Mouse (Mus musculus) MEL (cell line): ENCODE measurements at regions not wholly inside any gene's neighbourhood (a gene's known extent, or its start where the extent isn't known, plus 50 kb on each side); places are given as distances from the start of the nearest gene placed in this dataset.

ENCODE experiments used
- DNase-seq: peaks from one replicate; pipeline ENCODE4 v3.0.0; 2011; ENCODE audit warnings: low read depth, low spot score
- H3K27ac ChIP-seq: 2 replicates; pipeline ENCODE4 v1.5.1; 2012; ENCODE audit warnings: low read depth, mild to moderate bottlenecking, control low read depth, low read length, moderate library complexity; ENCODE audit not compliant: control insufficient read depth
- H3K27me3 ChIP-seq, 2 experiments: fragments of 150-350 bp in 1 of 2; sonication (generic) in 1 of 2; 2 replicates each; pipeline ENCODE4 v1.6.1; 2012; ENCODE audit warnings: low read length in 2 of 2, mild to moderate bottlenecking in 2 of 2, improper control_type of control experiment in 1 of 2, moderate library complexity in 1 of 2; ENCODE audit not compliant: insufficient read depth in 2 of 2, control insufficient read depth in 1 of 2
- H3K36me3 ChIP-seq, 2 experiments: 2 replicates each; pipeline ENCODE4 v1.6.1; 2012 to 2014; ENCODE audit warnings: low read length in 2 of 2, improper control_type of control experiment in 1 of 2, inconsistent platforms in 1 of 2, mild to moderate bottlenecking in 1 of 2; ENCODE audit not compliant: insufficient read depth in 2 of 2, control insufficient read depth in 1 of 2
- H3K4me1 ChIP-seq, 2 experiments: fragments of 150-350 bp in 1 of 2; sonication (generic) in 1 of 2; 2 replicates each; pipeline ENCODE4 v1.6.1; 2012; ENCODE audit warnings: low read length in 2 of 2, improper control_type of control experiment in 1 of 2, mild to moderate bottlenecking in 1 of 2; ENCODE audit not compliant: insufficient read depth in 2 of 2, control insufficient read depth in 1 of 2
- H3K4me3 ChIP-seq, 2 experiments: fragments of 150-350 bp in 1 of 2; sonication (generic) in 1 of 2; 2 replicates each; pipeline ENCODE4 v1.5.1; 2012; ENCODE audit warnings: low read depth in 2 of 2, low read length in 2 of 2, mild to moderate bottlenecking in 2 of 2, moderate library complexity in 2 of 2, control low read depth in 1 of 2, improper control_type of control experiment in 1 of 2; ENCODE audit not compliant: control insufficient read depth in 1 of 2, insufficient read depth in 1 of 2
- H3K79me2 ChIP-seq: 2 replicates; pipeline ENCODE4 v1.6.1; 2012; ENCODE audit warnings: mild to moderate bottlenecking, low read length, moderate library complexity; ENCODE audit not compliant: control insufficient read depth, poor library complexity, insufficient read depth
- H3K9ac ChIP-seq: 2 replicates; pipeline ENCODE4 v1.6.1; 2012; ENCODE audit warnings: low read depth, mild to moderate bottlenecking, control low read depth, low read length, moderate library complexity; ENCODE audit not compliant: control insufficient read depth, poor library complexity, severe bottlenecking
- H3K9me3 ChIP-seq: fragments of 150-350 bp; sonication (generic); replicated peaks from 2 replicates; pipeline ENCODE4 v1.6.1; 2012; ENCODE audit warnings: mild to moderate bottlenecking, low read length, improper control_type of control experiment, moderate library complexity; ENCODE audit not compliant: insufficient read depth
- CTCF ChIP-seq, 3 experiments: IDR thresholded peaks in 2 of 3; conservative IDR thresholded peaks in 1 of 3; 2 replicates each; pipeline ENCODE4 v1.5.1; 2011 to 2012; ENCODE audit warnings: low read length in 3 of 3, low read depth in 2 of 3, mild to moderate bottlenecking in 2 of 3, improper control_type of control experiment in 1 of 3, inconsistent platforms in 1 of 3, mixed read lengths in 1 of 3, moderate library complexity in 1 of 3; ENCODE audit not compliant: control insufficient read depth in 1 of 3, insufficient read depth in 1 of 3, poor library complexity in 1 of 3, severe bottlenecking in 1 of 3
- EP300 ChIP-seq, 2 experiments: IDR thresholded peaks; 2 replicates each; pipeline ENCODE4 v1.6.1; 2011; ENCODE audit warnings: improper control_type of control experiment in 2 of 2, low read length in 2 of 2, low read depth in 1 of 2, mild to moderate bottlenecking in 1 of 2
- GATA1 ChIP-seq: IDR thresholded peaks from 2 replicates; pipeline ENCODE4 v1.6.1; 2011; ENCODE audit warnings: low read depth, low read length, improper control_type of control experiment
- KAT2A ChIP-seq: conservative IDR thresholded peaks from 2 replicates; pipeline ENCODE4 v1.6.1; 2012; ENCODE audit warnings: low read depth, low read length, improper control_type of control experiment, inconsistent platforms
- MAFK ChIP-seq: IDR thresholded peaks from 2 replicates; pipeline ENCODE4 v1.6.1; 2011; ENCODE audit warnings: low read depth, mild to moderate bottlenecking, low read length, improper control_type of control experiment, borderline replicate concordance
- MAX ChIP-seq: IDR thresholded peaks from 2 replicates; pipeline ENCODE4 v1.6.1; 2011; ENCODE audit warnings: low read length, improper control_type of control experiment
- MXI1 ChIP-seq: IDR thresholded peaks from 2 replicates; pipeline ENCODE4 v1.6.1; 2011; ENCODE audit warnings: mild to moderate bottlenecking, low read depth, low read length, improper control_type of control experiment
- MYB ChIP-seq: IDR thresholded peaks from 2 replicates; pipeline ENCODE4 v1.6.1; 2011; ENCODE audit warnings: mild to moderate bottlenecking, low read depth, low read length, improper control_type of control experiment
- NELFE ChIP-seq: IDR thresholded peaks from 2 replicates; pipeline ENCODE4 v1.6.1; 2011; ENCODE audit warnings: low read depth, low read length, improper control_type of control experiment
- NRF1 ChIP-seq: IDR thresholded peaks from 2 replicates; pipeline ENCODE4 v1.6.1; 2014; ENCODE audit warnings: low read depth, mild to moderate bottlenecking, inconsistent platforms, low read length, improper control_type of control experiment, moderate library complexity; ENCODE audit not compliant: poor library complexity, insufficient read depth, severe bottlenecking
- POLR2A ChIP-seq, 2 experiments: IDR thresholded peaks; 2 replicates each; pipeline ENCODE4 v1.6.1; 2011 to 2012; ENCODE audit warnings: low read length in 2 of 2, mild to moderate bottlenecking in 2 of 2, control low read depth in 1 of 2, improper control_type of control experiment in 1 of 2, low read depth in 1 of 2, moderate library complexity in 1 of 2; ENCODE audit not compliant: control insufficient read depth in 1 of 2, insufficient read depth in 1 of 2, poor library complexity in 1 of 2
- POLR2AphosphoS2 ChIP-seq: IDR thresholded peaks from 2 replicates; pipeline ENCODE4 v1.6.1; 2011; ENCODE audit warnings: low read length, improper control_type of control experiment
- POLR2AphosphoS5 ChIP-seq: IDR thresholded peaks from 2 replicates; pipeline ENCODE4 v1.6.1; 2012; ENCODE audit warnings: low read depth, borderline replicate concordance, mild to moderate bottlenecking, inconsistent platforms, low read length, moderate library complexity, mixed read lengths
- RCOR1 ChIP-seq: IDR thresholded peaks from 2 replicates; pipeline ENCODE4 v1.6.1; 2012; ENCODE audit warnings: low read depth, mild to moderate bottlenecking, inconsistent platforms, low read length, improper control_type of control experiment
- SMC3 ChIP-seq: IDR thresholded peaks from 2 replicates; pipeline ENCODE4 v1.6.1; 2011; ENCODE audit warnings: low read depth, low read length, improper control_type of control experiment
- TAL1 ChIP-seq: IDR thresholded peaks from 2 replicates; pipeline ENCODE4 v1.6.1; 2012; ENCODE audit warnings: mild to moderate bottlenecking, inconsistent platforms, low read length, moderate library complexity, mixed read lengths
- ZC3H11A ChIP-seq: IDR thresholded peaks from 2 replicates; pipeline ENCODE4 v1.6.1; 2012; ENCODE audit warnings: low read depth, mild to moderate bottlenecking, inconsistent platforms, low read length, improper control_type of control experiment

DNA sequence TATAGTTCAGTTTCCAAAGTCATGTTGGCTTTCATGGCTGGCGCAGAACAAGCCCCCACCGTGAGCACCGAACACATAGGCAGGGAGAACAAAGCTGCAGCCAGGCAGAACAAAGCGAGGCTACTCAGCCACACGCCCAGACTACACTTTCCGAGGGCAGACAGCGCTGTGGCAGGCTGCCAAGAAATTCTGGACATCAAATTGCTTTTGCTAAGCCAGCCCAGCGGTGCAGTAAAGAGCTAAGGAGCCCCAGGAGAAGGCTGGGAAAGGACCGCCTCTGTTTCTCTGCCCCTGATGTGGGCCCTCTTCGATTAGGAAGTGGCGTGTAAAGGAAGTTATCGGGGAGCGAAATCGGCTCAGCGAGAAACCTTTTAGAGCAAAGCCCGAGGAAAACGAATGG is 139.3 kb upstream of the Bmper start:
- H3K9me3 ChIP-seq, result no peaks in the 10 kb centered on the region; the same call in 1 of the 2 replicates
- no peaks in the 10 kb centered on the region for H3K27me3 ChIP-seq
- H3K4me1 ChIP-seq, result no peaks in the 10 kb centered on the region
- no peak overlapping the region for H3K9ac ChIP-seq
- no peaks in the 10 kb centered on the region for H3K79me2 ChIP-seq
- no peak for DNase-seq
- H3K36me3 ChIP-seq, result no peaks in the 10 kb centered on the region
- no peak overlapping the region for H3K4me3 ChIP-seq
- TF ChIP-seq TAL1, result no peak
- no peak for TF ChIP-seq MXI1
- no peak for TF ChIP-seq ZC3H11A
- no peak for TF ChIP-seq NELFE
- no peak for TF ChIP-seq MAFK
- TF ChIP-seq EP300 (IDR thresholded peaks at IDR 0.05; ENCODE audit: low read depth in 1 of 2, low read length in 2 of 2), result no peak
- TF ChIP-seq POLR2A (IDR thresholded peaks at IDR 0.05; ENCODE audit: control insufficient read depth in 1 of 2, insufficient read depth in 1 of 2, low read depth in 1 of 2, low read length in 2 of 2, poor library complexity in 1 of 2), result no peak
- TF ChIP-seq KAT2A, result no peak
- no peak for TF ChIP-seq POLR2AphosphoS5
- TF ChIP-seq NRF1, result no peak
- TF ChIP-seq CTCF (IDR thresholded peaks at IDR 0.05 in 2 of 3, conservative IDR thresholded peaks at IDR 0.05 in 1 of 3; ENCODE audit: control insufficient read depth in 1 of 3, insufficient read depth in 1 of 3, low read depth in 2 of 3, low read length in 3 of 3, poor library complexity in 1 of 3, severe bottlenecking in 1 of 3), result no peak
- no peak for TF ChIP-seq SMC3
- no peak for TF ChIP-seq RCOR1
- H3K27ac ChIP-seq, result no peak overlapping the region

DNA sequence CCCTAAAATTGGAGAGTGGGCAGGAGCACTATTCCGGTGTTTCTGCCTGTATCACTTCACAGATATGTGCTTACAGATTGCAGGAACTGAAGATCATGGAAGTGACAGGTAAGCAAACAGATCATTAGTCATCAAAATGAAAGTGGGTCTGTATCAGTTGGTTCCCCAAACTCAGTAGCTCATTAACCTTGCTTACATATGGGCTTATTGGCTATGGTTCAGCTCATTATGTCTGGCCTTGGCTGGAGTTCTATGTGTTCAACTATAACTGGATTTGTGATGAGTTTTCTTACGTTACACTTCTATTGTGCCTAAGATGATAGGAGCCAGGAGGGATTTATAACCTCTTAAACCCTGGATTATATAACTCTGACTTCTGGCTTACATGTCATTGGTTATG is 133.5 kb upstream of the Bmper start:
- H3K4me1 ChIP-seq, result no peaks in the 10 kb centered on the region
- no peak overlapping the region for H3K9ac ChIP-seq
- DNase-seq, result no peak
- TF ChIP-seq POLR2AphosphoS5, result no peak
- TF ChIP-seq NRF1, result no peak
- no peak for TF ChIP-seq POLR2AphosphoS2
- no peak for TF ChIP-seq GATA1
- no peak for TF ChIP-seq MAX
- TF ChIP-seq KAT2A, result no peak
- TF ChIP-seq POLR2A (IDR thresholded peaks at IDR 0.05; ENCODE audit: control insufficient read depth in 1 of 2, insufficient read depth in 1 of 2, low read depth in 1 of 2, low read length in 2 of 2, poor library complexity in 1 of 2), result no peak
- no peak for TF ChIP-seq MYB
- no peak for TF ChIP-seq SMC3
- TF ChIP-seq RCOR1, result no peak
- TF ChIP-seq EP300 (IDR thresholded peaks at IDR 0.05; ENCODE audit: low read depth in 1 of 2, low read length in 2 of 2), result no peak
- no peak overlapping the region for H3K4me3 ChIP-seq
- H3K27ac ChIP-seq, result no peak overlapping the region
- no peaks in the 10 kb centered on the region for H3K36me3 ChIP-seq
- no peaks in the 10 kb centered on the region; a peak in 1 of 4 replicates for H3K27me3 ChIP-seq
- H3K9me3 ChIP-seq, result no peaks in the 10 kb centered on the region; the same call in 1 of the 2 replicates
- no peaks in the 10 kb centered on the region for H3K79me2 ChIP-seq
